Comparison of ENCODE assay signal across 9 mouse cellular contexts in the genomic region with DNA sequence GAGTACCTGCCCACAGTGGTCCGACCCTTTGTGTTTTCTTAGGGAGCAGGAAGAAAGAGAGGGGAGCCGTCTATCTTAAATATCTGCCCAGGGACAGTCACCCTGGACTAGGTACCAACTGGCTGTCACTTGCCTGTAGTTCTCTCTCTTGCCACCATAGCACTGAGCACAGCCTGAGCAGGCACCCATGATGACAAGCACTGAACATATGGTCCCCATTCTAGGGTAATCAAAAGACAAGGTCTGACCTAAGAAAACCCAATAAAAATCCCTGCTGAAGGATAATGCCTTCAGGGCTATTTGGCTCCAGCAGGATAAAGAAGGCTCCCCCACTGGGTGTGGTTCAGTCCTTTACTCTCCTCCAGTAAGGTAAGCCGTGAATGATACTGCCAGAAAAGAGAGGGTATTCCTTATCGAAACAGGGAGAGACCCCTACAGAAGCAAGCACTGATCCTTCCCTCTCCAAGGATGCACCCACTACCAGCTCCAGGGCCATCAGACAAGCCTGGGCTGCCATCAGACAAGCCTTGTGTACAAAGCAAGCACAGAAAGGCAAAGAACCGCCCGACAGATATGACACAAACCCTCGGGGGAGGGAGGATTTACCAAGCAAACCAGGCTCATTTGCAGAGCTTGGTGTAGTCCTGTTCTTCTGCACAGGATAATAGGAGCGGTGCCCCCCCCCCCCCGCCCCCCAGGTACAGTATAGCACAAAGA.
DNase-seq lines count a peak whose midpoint lies in the region; ATAC-seq and TF ChIP-seq lines count a peak whose summit lies in the region.
"Had no signal": no experiment of that assay in that cellular context is flagged by ENCODE, and none has a peak within 500 bp of the region (broad histone marks: within the 10 kb centered on the region; RNA-seq: fewer than 3 reads in every experiment).

No protein-coding gene starts in this region.

- no peak overlapping the region for H3K4me3 ChIP-seq in hindbrain, embryonic 10.5 days
- H3K4me3 ChIP-seq in hindbrain, embryonic 11.5 days (ENCODE audit: low read depth, low read length): no peak overlapping the region
- H3K4me3 ChIP-seq in forebrain, embryonic 15.5 days: no peak overlapping the region
- H3K4me3 ChIP-seq in intestine, postnatal 0 days (ENCODE audit: low read depth, low read length): no peak overlapping the region
- H3K4me3 ChIP-seq: limb, embryonic 12.5 days had no signal

- no peak overlapping the region for H3K4me2 ChIP-seq in hindbrain, embryonic 11.5 days (replicated peaks; ENCODE audit: low read depth, low read length)
- H3K4me2 ChIP-seq in forebrain, embryonic 15.5 days (replicated peaks): no peak overlapping the region
- H3K4me2 ChIP-seq in intestine, postnatal 0 days (replicated peaks; ENCODE audit: low read depth): no peak overlapping the region
- H3K4me2 ChIP-seq: limb, embryonic 12.5 days had no signal

- 0 out of 2 replicates have a peak, but pooled peaks cover 6% of the 10 kb centered on the region for H3K27me3 ChIP-seq in hindbrain, embryonic 10.5 days (ENCODE audit: insufficient read depth, poor library complexity, severe bottlenecking)
- H3K27me3 ChIP-seq in hindbrain, embryonic 11.5 days (ENCODE audit: control insufficient read depth, insufficient read depth, low read length): no peaks in the 10 kb centered on the region
- H3K27me3 ChIP-seq in forebrain, embryonic 15.5 days: no peaks in the 10 kb centered on the region
- H3K27me3 ChIP-seq in intestine, postnatal 0 days (replicated peaks; ENCODE audit: control insufficient read depth, insufficient read depth, low read length): no peaks in the 10 kb centered on the region
- H3K27me3 ChIP-seq: limb, embryonic 12.5 days had no signal

- no peaks in the 10 kb centered on the region for H3K9me3 ChIP-seq in hindbrain, embryonic 10.5 days
- no peaks in the 10 kb centered on the region for H3K9me3 ChIP-seq in hindbrain, embryonic 11.5 days (ENCODE audit: control insufficient read depth, low read length)
- no peaks in the 10 kb centered on the region for H3K9me3 ChIP-seq in forebrain, embryonic 15.5 days
- no peaks in the 10 kb centered on the region for H3K9me3 ChIP-seq in intestine, postnatal 0 days (ENCODE audit: control insufficient read depth)
- H3K9me3 ChIP-seq: limb, embryonic 12.5 days had no signal

- no peak for DNase-seq in cerebellum, adult 8-10 months
- DNase-seq in hindbrain, embryonic 10.5 days (ENCODE audit: low spot score): no peak
- no peak for DNase-seq in hindbrain, embryonic 11.5 days (ENCODE audit: low spot score)
- DNase-seq in urinary bladder, postnatal 14 days (ENCODE audit: low spot score): no peak

- peaks cover 48% of the 10 kb centered on the region for H3K4me1 ChIP-seq in hindbrain, embryonic 10.5 days (replicated peaks)
- H3K4me1 ChIP-seq in hindbrain, embryonic 11.5 days (replicated peaks; ENCODE audit: control insufficient read depth, insufficient read depth, low read length): no peaks in the 10 kb centered on the region
- H3K4me1 ChIP-seq in forebrain, embryonic 15.5 days: peaks cover 35% of the 10 kb centered on the region
- peaks cover 11% of the 10 kb centered on the region for H3K4me1 ChIP-seq in intestine, postnatal 0 days (replicated peaks; ENCODE audit: control insufficient read depth, insufficient read depth, low read length)

- peak overlapping the region; percentile 17; the same call in 1 of the 2 replicates for H3K27ac ChIP-seq in hindbrain, embryonic 10.5 days
- H3K27ac ChIP-seq in hindbrain, embryonic 11.5 days (ENCODE audit: low read depth, low read length): no peak overlapping the region
- peak overlapping the region; percentile 47 for H3K27ac ChIP-seq in forebrain, embryonic 15.5 days (replicated peaks)
- no peak overlapping the region for H3K27ac ChIP-seq in intestine, postnatal 0 days (ENCODE audit: low read depth, low read length)

- 69% methylated on average over 9 of the region's 9 CpGs for WGBS in hindbrain, embryonic 10.5 days
- 82% methylated on average over 9 of the region's 9 CpGs for WGBS in hindbrain, embryonic 11.5 days
- WGBS in forebrain, embryonic 15.5 days: 69% methylated on average over 9 of the region's 9 CpGs
- WGBS in intestine, postnatal 0 days: 52% methylated on average over 9 of the region's 9 CpGs

- ATAC-seq in cerebellum, adult (ENCODE audit: insufficient number of reproducible peaks, low FRiP score, low TSS enrichment): peak; percentile 64; the same call in 1 of the 2 replicates
- no peak for ATAC-seq in hindbrain, embryonic 11.5 days (ENCODE audit: low FRiP score)
- 0 out of 2 replicates have a peak, but pooled peaks have one; percentile 51 for ATAC-seq in forebrain, embryonic 15.5 days (replicated peaks)
- ATAC-seq in megakaryocyte-erythroid progenitor cell, adult 5-6 weeks (replicated peaks; ENCODE audit: low FRiP score, low TSS enrichment, poor library complexity, severe bottlenecking): 0 out of 2 replicates have a peak, but pooled peaks have one; percentile 8
- ATAC-seq in intestine, postnatal 0 days: no peak

- H3K36me3 ChIP-seq in hindbrain, embryonic 10.5 days: no peaks in the 10 kb centered on the region
- no peaks in the 10 kb centered on the region for H3K36me3 ChIP-seq in hindbrain, embryonic 11.5 days (ENCODE audit: control insufficient read depth, insufficient read depth, low read length)
- no peaks in the 10 kb centered on the region for H3K36me3 ChIP-seq in forebrain, embryonic 15.5 days
- H3K36me3 ChIP-seq in intestine, postnatal 0 days (ENCODE audit: control insufficient read depth, insufficient read depth): no peaks in the 10 kb centered on the region
- H3K36me3 ChIP-seq: limb, embryonic 12.5 days had no signal

- no peak; the same call in 1 of the 2 replicates for TF ChIP-seq CTCF in intestine, postnatal 0 days (IDR thresholded peaks at IDR 0.05; ENCODE audit: low read depth)

- no peak overlapping the region for H3K9ac ChIP-seq in hindbrain, embryonic 11.5 days (ENCODE audit: low read depth, low read length)
- no peak overlapping the region for H3K9ac ChIP-seq in forebrain, embryonic 15.5 days (replicated peaks)
- H3K9ac ChIP-seq in intestine, postnatal 0 days (ENCODE audit: low read depth, low read length): no peak overlapping the region
- H3K9ac ChIP-seq: limb, embryonic 12.5 days had no signal

Comparison
In these comparisons a context has a peak if more than half of its experiments do, and no peak if none do; other contexts are left out.
1. H3K27ac ChIP-seq: peak in hindbrain, embryonic 10.5 days (single experiment) and forebrain, embryonic 15.5 days (single experiment); none in hindbrain, embryonic 11.5 days (single experiment) and intestine, postnatal 0 days (single experiment).
2. ATAC-seq: peak in cerebellum, adult (single experiment), forebrain, embryonic 15.5 days (single experiment) and megakaryocyte-erythroid progenitor cell, adult 5-6 weeks (single experiment); none in hindbrain, embryonic 11.5 days (single experiment) and intestine, postnatal 0 days (single experiment).